Comparison of ENCODE assay signal across 8 mouse cellular contexts in the genomic region with DNA sequence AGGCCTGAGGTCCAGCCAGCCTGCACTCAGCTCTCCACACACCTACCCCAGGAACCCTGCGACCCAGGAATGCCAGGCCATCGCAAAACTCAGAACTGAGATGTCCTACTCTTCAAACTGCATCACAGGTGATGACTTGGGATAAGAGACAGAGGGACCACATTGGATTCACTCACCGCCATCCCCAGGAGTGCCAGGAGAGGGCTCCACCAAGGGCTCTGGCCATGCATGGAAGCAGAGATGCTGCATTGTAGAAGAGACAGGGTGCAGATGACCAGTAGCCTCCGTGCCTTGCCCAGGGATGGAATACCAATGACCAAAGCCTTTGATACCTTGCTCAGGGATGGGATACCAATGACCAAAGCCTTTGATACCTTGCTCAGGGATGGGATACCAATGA. TPM values are rescaled to one million over a fixed set of nuclear protein-coding genes. Genes with fewer than 3 reads are reported as not detected.
DNase-seq lines count a peak whose midpoint lies in the region.

No protein-coding gene starts in this region.

- DNase-seq in heart, postnatal 10 days, result peak; percentile 44 to 57
- DNase-seq in heart, adult 18-20 months, result no peak
- peak; percentile 62 for DNase-seq in thymus, postnatal 4 days
- DNase-seq in thymus, adult 18-20 months, result no peak
- DNase-seq in embryo, embryonic 9.5 days (ENCODE audit: extremely low spot score), result peak; percentile 55
- DNase-seq in right cerebral cortex, postnatal 25 days, result no peak
- DNase-seq in gastrocnemius, postnatal 36 days, result no peak
- no peak for DNase-seq in left cerebral cortex, postnatal 4 days

- intact Hi-C loops in heart, postnatal 10 days (cut with DNase I), result loop anchor here (5.0 kb wide), 1 partner anchor 147 kb away; no protein-coding TSS in a partner anchor
- intact Hi-C loops in gastrocnemius, postnatal 36 days (cut with DNase I), result no loop called here
- intact Hi-C loops in left cerebral cortex, postnatal 4 days (cut with DNase I), result no loop called here

RNA-seq across cellular contexts. Expression of a gene that starts 9.3 kb away (rescaled TPM):
- 100 to 1,000 TPM; 104 to 116 TPM for total RNA-seq in heart, postnatal 10 days (2021)
- 10 to 100 TPM; 89.2 to 93.9 TPM for total RNA-seq in heart, adult 18-20 months (2021)
- 10 to 100 TPM; 43.0 to 43.4 TPM for total RNA-seq in gastrocnemius, postnatal 36 days (2021)
- 100 to 1,000 TPM; 113 to 119 TPM for total RNA-seq in left cerebral cortex, postnatal 4 days (2021)

Comparison
In these comparisons a context has a peak if more than half of its experiments do, and no peak if none do; other contexts are left out.
1. DNase-seq: peak in heart, postnatal 10 days (2 of 2), thymus, postnatal 4 days (single experiment) and embryo, embryonic 9.5 days (single experiment); none in heart, adult 18-20 months (0 of 2), thymus, adult 18-20 months (0 of 2), right cerebral cortex, postnatal 25 days (single experiment), gastrocnemius, postnatal 36 days (0 of 2) and left cerebral cortex, postnatal 4 days (single experiment).